Mouse (Mus musculus) lung, embryonic 15.5 days (tissue): ENCODE measurements around the gene Gnb1. TPM values are rescaled to one million over a fixed set of nuclear protein-coding genes. Genes with fewer than 3 reads are reported as not detected.
A peak's percentile ranks its signal among the peaks of the same experiment; 100 is the strongest.

Source experiments
- ATAC-seq: fragments of 200-750 bp; cut with Nextera tagmentation; 2 replicates; pipeline ENCODE4 v1.8.0; 2017; ENCODE audit warnings: moderate number of reproducible peaks, borderline replicate concordance; ENCODE audit not compliant: low FRiP score, low TSS enrichment; ENCODE audit errors: extremely low read depth
- H3K27ac ChIP-seq: fragments of 300-500 bp; sonication (generic); 2 replicates; pipeline ENCODE4 v1.5.1; 2015; ENCODE audit warnings: moderate library complexity, mild to moderate bottlenecking, inconsistent platforms
- H3K27me3 ChIP-seq: fragments of 300-500 bp; sonication (generic); 2 replicates; pipeline ENCODE4 v1.6.1; 2015; ENCODE audit warnings: inconsistent platforms
- H3K36me3 ChIP-seq: fragments of 300-500 bp; sonication (generic); 2 replicates; pipeline ENCODE4 v1.6.1; 2015; ENCODE audit warnings: inconsistent platforms
- H3K4me1 ChIP-seq: fragments of 300-500 bp; sonication (generic); 2 replicates; pipeline ENCODE4 v1.6.1; 2015; ENCODE audit warnings: inconsistent platforms
- H3K4me2 ChIP-seq: fragments of 300-500 bp; sonication (generic); 2 replicates; pipeline ENCODE4 v1.6.1; 2015; ENCODE audit warnings: inconsistent platforms, mild to moderate bottlenecking, moderate library complexity
- H3K4me3 ChIP-seq: fragments of 300-500 bp; sonication (generic); 2 replicates; pipeline ENCODE4 v1.5.1; 2015; ENCODE audit warnings: mild to moderate bottlenecking, inconsistent platforms
- H3K9ac ChIP-seq: fragments of 300-500 bp; sonication (generic); 2 replicates; pipeline ENCODE4 v1.6.1; 2015; ENCODE audit warnings: inconsistent platforms
- H3K9me3 ChIP-seq: fragments of 300-500 bp; sonication (generic); 2 replicates; pipeline ENCODE4 v1.6.1; 2016; ENCODE audit warnings: inconsistent platforms
- WGBS: fragments of 180-500 bp; shearing (Covaris S2); methylation state at CpG from one replicate; pipeline ENCODE4 v1.1.7; 2015; 5-methylcytosine and 5-hydroxymethylcytosine counted together
- polyA plus RNA-seq: library from polyadenylated mRNA; unstranded; fragments of >200 nt; fragmentation: Nextera tagmentation; extraction: Ambion mirVana; gene quantifications from 2 replicates; pipeline ENCODE4 v1.2.1, GENCODE M21; 2015

Gene Gnb1
- polyA plus RNA-seq: 527 and 534 TPM in 2 replicates

DNA sequence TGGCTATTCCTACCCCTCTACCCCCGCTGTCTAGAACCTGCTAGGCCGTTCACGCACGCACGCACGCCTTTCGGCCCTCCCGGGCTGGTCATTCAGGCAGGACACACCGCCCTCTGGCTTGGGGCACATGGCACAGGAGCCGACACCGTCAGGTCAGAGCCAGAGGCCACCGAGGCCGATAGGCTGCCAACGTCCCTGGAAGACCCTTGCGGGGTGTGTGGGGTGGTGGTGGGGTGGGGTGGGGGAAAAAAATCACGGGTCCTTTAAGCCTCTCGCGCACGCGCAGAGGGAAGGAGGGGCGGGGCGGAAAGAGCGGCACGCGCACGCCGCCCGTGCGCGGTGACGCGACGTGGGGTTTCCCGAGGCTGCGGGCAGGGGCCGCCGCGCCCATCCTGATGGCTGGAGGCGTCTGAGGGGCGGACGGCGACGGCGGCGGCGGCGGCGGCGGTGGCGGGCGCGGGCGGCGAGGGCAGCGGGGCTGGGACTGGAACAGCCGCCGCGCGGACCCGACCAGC, at the start of gene Gnb1:
Gnb1 (plus strand) TSS at position 372 of the 515 bp plus-strand sequence.
- H3K4me2 ChIP-seq: peak within 1 kb of the TSS; percentile 78
- peak within 1 kb of the TSS; percentile 89 for H3K27ac ChIP-seq
- peak; percentile 77 for ATAC-seq
- no peaks in the 10 kb centered on the region for H3K9me3 ChIP-seq
- 0% methylated on average over 40 of the region's 60 CpGs for WGBS
- peaks cover 63% of the 10 kb centered on the region for H3K4me1 ChIP-seq
- H3K4me3 ChIP-seq: peak within 1 kb of the TSS; percentile 97
- H3K27me3 ChIP-seq: no peaks in the 10 kb centered on the region
- H3K36me3 ChIP-seq: no peaks in the 10 kb centered on the region
- peak within 1 kb of the TSS; percentile 99 for H3K9ac ChIP-seq

DNA sequence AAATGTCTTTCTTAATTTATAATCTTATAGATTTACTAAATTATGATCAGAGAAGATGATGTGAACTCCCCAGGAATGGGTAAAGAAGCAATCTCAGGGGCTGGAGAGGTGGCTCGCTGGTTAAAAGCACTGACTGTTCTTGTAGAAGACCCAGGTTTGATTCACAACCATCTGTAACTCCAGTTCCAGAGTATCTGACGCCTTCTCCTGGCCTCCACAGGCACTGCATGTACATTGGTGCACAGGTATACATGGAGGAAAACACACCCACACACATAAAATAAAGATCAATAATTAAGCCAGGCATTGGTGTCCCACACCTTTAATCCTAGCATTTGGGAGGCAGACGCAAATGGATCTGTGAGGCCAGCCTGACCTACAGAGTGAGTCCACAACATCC, 48.4 kb upstream of the Gnb1 start:
- Histone ChIP-seq H3K36me3 (no peaks in the 10 kb centered on the region), H3K9ac (no peak overlapping the region), H3K4me3 (no peak overlapping the region), H3K9me3 (no peaks in the 10 kb centered on the region), H3K4me1 (no peaks in the 10 kb centered on the region), H3K4me2 (no peak overlapping the region), H3K27ac (no peak overlapping the region), H3K27me3 (no peaks in the 10 kb centered on the region)
- ATAC-seq: no peak
- 73% methylated on average over 3 of the region's 3 CpGs for WGBS

DNA sequence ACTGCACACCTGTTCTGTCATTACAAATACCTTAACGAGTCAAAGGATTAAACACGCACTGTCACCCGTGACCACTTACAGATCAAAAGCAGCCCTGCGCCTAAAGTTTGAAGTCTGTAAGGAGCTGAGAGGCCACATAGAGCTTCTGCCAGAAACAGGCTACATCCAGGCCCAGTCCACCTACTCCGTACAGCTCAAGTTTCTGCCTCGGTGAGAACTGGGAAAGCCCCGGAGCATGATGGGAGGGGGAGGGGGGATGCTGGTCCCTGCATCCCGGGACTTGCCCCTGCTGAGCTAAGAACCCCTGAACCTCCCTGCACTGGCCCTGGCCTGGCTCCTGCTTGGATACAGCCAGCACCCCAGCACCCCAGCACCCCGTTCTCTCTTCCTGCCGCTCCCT, 39.6 kb upstream of the Gnb1 start:
- Histone ChIP-seq H3K4me1 (no peaks in the 10 kb centered on the region), H3K27ac (no peak overlapping the region), H3K9ac (no peak overlapping the region), H3K27me3 (no peaks in the 10 kb centered on the region), H3K36me3 (no peaks in the 10 kb centered on the region), H3K4me3 (no peak overlapping the region), H3K4me2 (no peak overlapping the region), H3K9me3 (no peaks in the 10 kb centered on the region)
- 22% methylated on average over 10 of the region's 10 CpGs for WGBS
- ATAC-seq: no peak

DNA sequence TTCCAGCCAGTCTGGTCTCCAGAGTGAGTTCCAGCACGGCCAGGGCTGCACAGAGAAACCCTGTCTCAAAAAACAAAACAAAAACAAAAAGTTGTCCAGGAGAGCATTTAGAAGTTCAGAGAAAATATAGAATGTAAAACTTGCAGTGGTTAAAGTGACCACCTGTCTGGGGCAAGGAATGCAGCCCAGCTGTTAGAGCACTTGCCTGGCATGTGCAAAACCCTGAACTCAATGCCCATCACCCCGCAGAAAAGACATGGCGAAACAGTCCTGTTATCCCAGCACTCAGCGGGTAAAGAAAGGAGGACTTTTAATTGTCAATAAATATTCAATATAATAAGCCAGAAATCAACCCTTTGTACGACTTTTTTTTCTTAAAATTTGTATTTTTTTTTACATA, 32.6 kb upstream of the Gnb1 start:
- no peaks in the 10 kb centered on the region for H3K9me3 ChIP-seq
- 79% methylated on average over 5 of the region's 5 CpGs for WGBS
- H3K36me3 ChIP-seq: no peaks in the 10 kb centered on the region

DNA sequence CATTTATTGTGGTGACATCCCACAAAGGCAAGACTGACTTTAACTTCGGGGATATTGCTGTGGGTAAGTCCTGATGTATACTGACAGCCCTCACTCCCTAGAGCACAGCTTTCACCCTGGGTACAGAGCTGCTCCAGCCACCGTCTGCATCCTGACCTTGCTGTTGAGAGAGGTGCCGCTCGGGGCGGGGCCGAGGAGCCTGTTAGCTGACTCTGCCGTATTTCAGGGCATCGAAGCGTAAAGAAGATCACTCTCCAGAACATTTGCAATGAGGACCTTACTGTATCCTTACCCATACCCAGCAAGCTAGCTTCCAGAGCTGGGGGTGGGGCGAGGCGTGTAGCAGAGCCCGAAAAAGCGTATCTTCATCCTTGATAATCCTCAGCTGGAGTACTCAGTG, 28.1 kb upstream of the Gnb1 start:
- H3K27ac ChIP-seq: no peak overlapping the region
- 75% methylated on average over 13 of the region's 13 CpGs for WGBS
- no peaks in the 10 kb centered on the region for H3K36me3 ChIP-seq
- H3K4me2 ChIP-seq: no peak overlapping the region
- H3K9ac ChIP-seq: no peak overlapping the region
- ATAC-seq: no peak
- H3K4me3 ChIP-seq: no peak overlapping the region
- H3K9me3 ChIP-seq: no peaks in the 10 kb centered on the region
- no peaks in the 10 kb centered on the region for H3K27me3 ChIP-seq
- no peaks in the 10 kb centered on the region for H3K4me1 ChIP-seq

More for the DNA sequence above, 32.6 kb upstream of the Gnb1 start:
- ATAC-seq: no peak
- H3K4me1 ChIP-seq: no peaks in the 10 kb centered on the region
- no peaks in the 10 kb centered on the region for H3K27me3 ChIP-seq
- no peak overlapping the region for H3K27ac ChIP-seq
- no peak overlapping the region for H3K4me3 ChIP-seq
- no peak overlapping the region for H3K4me2 ChIP-seq
- no peak overlapping the region for H3K9ac ChIP-seq

DNA sequence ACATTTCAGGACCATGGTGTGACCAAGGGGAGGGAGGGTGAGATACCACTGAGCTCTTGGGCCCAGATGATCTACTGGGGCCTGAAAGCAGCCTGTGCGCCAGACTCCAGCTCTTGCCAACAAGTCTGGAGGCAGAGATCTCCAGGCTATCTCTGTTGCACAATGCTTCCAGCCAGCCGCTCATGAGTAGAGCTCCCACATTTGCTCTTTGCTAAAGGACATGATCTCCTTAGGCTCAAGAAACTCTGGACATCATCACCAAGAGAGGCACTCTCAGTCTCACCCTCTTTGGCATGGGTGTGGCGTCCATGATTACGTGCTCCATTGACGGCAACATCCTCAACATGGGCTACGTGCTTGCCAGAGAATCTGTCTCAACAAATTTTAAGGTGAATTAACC, 27.6 kb upstream of the Gnb1 start:
- Histone ChIP-seq H3K9me3 (no peaks in the 10 kb centered on the region), H3K4me1 (no peaks in the 10 kb centered on the region), H3K4me3 (no peak overlapping the region), H3K36me3 (no peaks in the 10 kb centered on the region), H3K27me3 (no peaks in the 10 kb centered on the region), H3K4me2 (no peak overlapping the region), H3K27ac (no peak overlapping the region), H3K9ac (no peak overlapping the region)
- 79% methylated on average over 6 of the region's 6 CpGs for WGBS
- no peak for ATAC-seq

DNA sequence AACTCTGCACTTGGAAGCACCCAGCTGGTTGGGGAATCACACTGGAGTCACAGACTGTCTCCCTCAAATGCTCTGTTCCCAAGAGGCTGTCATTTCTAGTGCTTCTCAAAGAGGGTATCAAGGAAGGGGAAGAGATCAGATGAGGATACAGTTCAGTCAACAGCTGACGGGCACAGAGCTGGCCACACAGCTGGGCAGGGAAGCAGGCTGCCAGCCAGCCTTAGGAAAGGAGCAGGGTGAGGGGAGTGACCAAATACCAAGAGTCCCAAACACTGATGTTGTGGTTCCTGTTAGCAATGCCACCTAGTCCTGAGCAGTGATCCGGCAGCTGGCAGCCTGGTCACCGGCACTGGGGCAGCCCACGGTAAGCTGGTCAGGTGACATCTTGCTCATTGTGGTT, 27.1 kb upstream of the Gnb1 start:
- WGBS: 86% methylated on average over 4 of the region's 4 CpGs
- Histone ChIP-seq H3K27ac (no peak overlapping the region), H3K4me3 (no peak overlapping the region), H3K36me3 (no peaks in the 10 kb centered on the region), H3K4me1 (0 out of 2 replicates have a peak, but pooled peaks cover under 1% of the 10 kb centered on the region), H3K27me3 (no peaks in the 10 kb centered on the region), H3K9me3 (no peaks in the 10 kb centered on the region), H3K4me2 (no peak overlapping the region), H3K9ac (no peak overlapping the region)
- ATAC-seq: no peak

DNA sequence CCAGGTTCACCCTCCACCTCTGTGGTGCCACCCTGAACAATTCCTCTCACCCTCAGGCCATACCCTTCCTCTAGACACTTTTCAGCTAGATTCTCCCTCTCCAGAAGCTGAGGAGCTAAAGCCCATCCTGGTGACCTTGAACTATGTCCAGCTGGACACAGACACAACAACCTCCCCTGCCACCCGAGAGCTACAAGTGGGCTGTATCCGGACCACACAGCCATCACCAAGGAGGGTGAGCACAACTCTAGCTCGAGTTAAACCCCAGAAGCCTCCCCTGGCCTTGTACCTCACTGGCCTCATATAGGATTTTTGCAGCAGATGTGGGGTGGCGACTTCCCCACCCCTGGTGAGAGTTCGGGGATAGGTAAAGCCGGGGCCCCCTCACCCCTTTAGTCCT, 25.6 kb upstream of the Gnb1 start:
- no peaks in the 10 kb centered on the region for H3K36me3 ChIP-seq
- H3K9me3 ChIP-seq: no peaks in the 10 kb centered on the region
- no peak overlapping the region for H3K4me3 ChIP-seq
- no peak overlapping the region for H3K9ac ChIP-seq
- H3K4me2 ChIP-seq: no peak overlapping the region
- ATAC-seq: no peak
- H3K27ac ChIP-seq: no peak overlapping the region
- H3K27me3 ChIP-seq: no peaks in the 10 kb centered on the region
- 64% methylated on average over 6 of the region's 6 CpGs for whole genome bisulfite sequencing
- H3K4me1 ChIP-seq: 0 out of 2 replicates have a peak, but pooled peaks cover 4% of the 10 kb centered on the region

DNA sequence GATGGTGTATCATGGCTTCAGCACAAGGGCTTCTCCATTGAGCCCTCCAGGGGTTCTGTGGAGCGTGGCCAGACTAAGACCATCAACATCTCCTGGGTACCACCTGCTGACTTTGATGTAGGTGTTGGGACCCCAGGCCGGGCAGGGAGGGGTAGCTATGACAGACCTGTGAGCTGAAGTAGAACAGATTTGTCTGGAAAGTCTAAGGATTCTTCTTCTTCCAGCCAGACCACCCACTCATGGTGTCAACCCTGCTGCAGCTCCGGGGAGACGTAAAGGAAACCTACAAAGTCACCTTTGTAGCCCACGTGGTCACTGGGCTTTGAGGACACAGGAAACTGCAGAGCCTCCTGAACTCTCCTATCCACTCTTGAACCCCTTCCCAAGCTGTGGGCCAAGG, 25.1 kb upstream of the Gnb1 start:
- H3K27ac ChIP-seq: no peak overlapping the region
- no peak for ATAC-seq
- H3K27me3 ChIP-seq: no peaks in the 10 kb centered on the region
- 0 out of 2 replicates have a peak, but pooled peaks cover 4% of the 10 kb centered on the region for H3K4me1 ChIP-seq
- H3K9ac ChIP-seq: no peak overlapping the region
- no peaks in the 10 kb centered on the region for H3K36me3 ChIP-seq
- no peaks in the 10 kb centered on the region for H3K9me3 ChIP-seq
- H3K4me2 ChIP-seq: no peak overlapping the region
- H3K4me3 ChIP-seq: no peak overlapping the region
- 74% methylated on average over 5 of the region's 5 CpGs for WGBS

DNA sequence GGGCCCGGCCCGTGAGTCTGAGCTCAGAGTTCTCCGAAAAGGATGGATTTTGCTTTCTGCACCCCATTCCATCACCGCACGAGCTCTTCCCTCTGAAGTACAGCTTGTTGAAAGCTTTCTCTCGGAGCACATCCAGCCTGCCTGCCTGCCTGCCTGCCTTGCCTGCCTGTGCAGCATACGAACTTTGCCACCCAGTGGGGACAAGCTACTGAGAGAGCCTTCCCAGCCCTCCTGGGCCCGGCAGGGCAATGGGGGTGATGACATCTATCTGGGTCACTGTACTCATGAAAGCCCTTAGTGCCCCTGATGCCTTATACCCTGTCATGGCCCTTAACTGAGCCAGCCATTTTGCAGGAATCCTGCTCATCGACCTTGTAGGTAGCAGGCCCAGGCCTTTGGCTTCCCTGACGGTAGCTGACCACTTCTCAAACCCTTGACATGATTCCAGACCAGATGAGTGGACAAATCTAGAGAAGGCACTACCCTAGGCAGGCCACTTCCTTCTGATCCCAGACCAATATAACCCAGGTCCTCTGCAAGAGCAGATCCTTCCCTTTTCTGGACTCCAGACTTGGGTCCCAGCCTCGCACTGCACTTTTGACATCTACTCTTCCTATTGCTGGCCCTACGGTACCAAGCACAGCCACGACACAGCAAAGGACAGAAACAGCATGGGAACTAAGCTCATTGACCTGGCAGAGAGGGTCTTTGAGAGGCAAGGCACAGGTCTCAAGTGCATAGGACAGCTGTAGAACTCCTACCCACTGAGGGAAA, 23.7 kb upstream of the Gnb1 start:
- Histone ChIP-seq H3K27me3 (no peaks in the 10 kb centered on the region), H3K9me3 (no peaks in the 10 kb centered on the region), H3K4me2 (no peak overlapping the region), H3K27ac (no peak overlapping the region), H3K36me3 (no peaks in the 10 kb centered on the region), H3K4me3 (no peak overlapping the region), H3K4me1 (0 out of 2 replicates have a peak, but pooled peaks cover 4% of the 10 kb centered on the region), H3K9ac (no peak overlapping the region)
- 76% methylated on average over 13 of the region's 13 CpGs for WGBS
- no peak for ATAC-seq

DNA sequence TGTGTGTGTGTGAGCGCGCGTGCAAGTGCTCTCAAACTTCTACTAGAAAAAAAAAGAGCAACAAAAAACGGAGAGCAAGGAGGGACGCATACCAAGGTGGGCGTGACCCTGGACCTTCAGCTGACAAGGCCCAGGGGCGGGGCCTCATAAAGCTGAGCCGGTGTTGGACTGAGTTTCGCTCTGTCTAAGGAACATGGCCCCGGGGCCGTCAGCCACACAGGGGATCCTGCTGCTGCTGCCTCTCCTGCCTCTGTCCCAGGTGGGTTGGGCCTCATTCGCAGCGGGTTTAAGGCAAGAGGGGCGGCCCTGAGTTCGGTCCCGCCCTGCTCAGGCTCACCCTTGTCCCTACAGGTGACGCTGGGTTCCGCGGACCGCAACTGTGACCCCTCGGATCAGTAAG, 22.2 kb upstream of the Gnb1 start, which contains the start of gene Tmem52:
Tmem52 (plus strand) TSS at position 163 of the 400 bp plus-strand sequence.
- Histone ChIP-seq H3K27ac (no peak within 1 kb of the TSS), H3K9me3 (no peaks in the 10 kb centered on the region), H3K36me3 (no peaks in the 10 kb centered on the region), H3K9ac (no peak within 1 kb of the TSS), H3K4me1 (peaks cover 8% of the 10 kb centered on the region; the same call in 1 of the 2 replicates), H3K4me3 (peak within 1 kb of the TSS; percentile 35), H3K27me3 (no peaks in the 10 kb centered on the region), H3K4me2 (peak within 1 kb of the TSS; percentile 62)
- peak; percentile 29; the same call in 1 of the 2 replicates for ATAC-seq
- 9% methylated on average over 21 of the region's 21 CpGs for WGBS

DNA sequence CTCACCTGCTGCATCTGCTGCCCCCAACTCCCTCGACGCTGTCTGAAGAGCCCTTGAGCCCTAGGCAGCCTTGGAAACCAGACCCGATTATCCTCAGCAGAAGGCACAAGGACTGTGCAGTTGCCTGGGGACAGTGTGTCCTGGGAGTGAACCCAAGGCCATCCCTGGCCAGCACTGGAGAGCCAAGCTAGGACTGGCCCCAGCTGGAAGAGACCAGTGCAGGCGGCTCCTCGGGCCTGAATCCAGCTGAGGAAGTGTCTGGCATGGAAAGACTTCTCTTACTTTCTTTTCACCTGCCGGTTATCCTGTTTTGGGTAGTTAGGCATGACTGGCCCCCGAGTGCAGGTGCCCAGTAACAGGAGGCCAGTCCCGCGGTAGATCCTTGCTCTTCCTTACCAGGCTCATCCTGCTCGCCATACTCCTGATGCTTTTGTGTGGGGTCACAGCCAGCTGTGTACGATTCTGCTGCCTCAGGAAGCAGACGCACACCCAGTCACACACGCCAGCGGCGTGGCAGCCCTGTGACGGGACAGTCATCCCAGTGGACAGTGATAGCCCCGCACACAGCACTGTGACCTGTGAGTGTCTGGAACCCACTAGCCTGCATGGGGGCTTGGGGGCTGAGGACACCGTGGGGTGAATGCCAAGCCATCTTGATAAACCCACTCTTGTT, 21.4 kb upstream of the Gnb1 start:
- WGBS: 68% methylated on average over 18 of the region's 18 CpGs
- Histone ChIP-seq H3K9me3 (no peaks in the 10 kb centered on the region), H3K4me2 (peak overlapping the region; percentile 62), H3K36me3 (no peaks in the 10 kb centered on the region), H3K27ac (no peak overlapping the region), H3K9ac (no peak overlapping the region), H3K4me1 (peaks cover 8% of the 10 kb centered on the region; the same call in 1 of the 2 replicates), H3K4me3 (no peak overlapping the region), H3K27me3 (no peaks in the 10 kb centered on the region)
- ATAC-seq: 0 out of 2 replicates have a peak, but pooled peaks have one; percentile 27
